Mouse (Mus musculus) kidney, embryonic 16.5 days (tissue): ENCODE results near the gene Slc35e4. TPM values are rescaled to one million over a fixed set of nuclear protein-coding genes. Genes with fewer than 3 reads are reported as not detected.
A peak's percentile ranks its signal among the peaks of the same experiment; 100 is the strongest.

Experiments
- ATAC-seq: fragments of 200-750 bp; cut with Nextera tagmentation; 2 replicates; pipeline ENCODE4 v1.8.0; 2017; ENCODE audit warnings: moderate TSS enrichment; ENCODE audit not compliant: low FRiP score, low TSS enrichment
- H3K27ac ChIP-seq: fragments of 300-500 bp; sonication (generic); 2 replicates; pipeline ENCODE4 v1.5.1; 2014; ENCODE audit warnings: low read length
- H3K27me3 ChIP-seq: fragments of 300-500 bp; sonication (generic); 2 replicates; pipeline ENCODE4 v1.6.1; 2014; ENCODE audit warnings: low read length, control low read depth, mixed read lengths; ENCODE audit not compliant: insufficient read depth
- H3K36me3 ChIP-seq: fragments of 300-500 bp; sonication (generic); 2 replicates; pipeline ENCODE4 v1.6.1; 2014; ENCODE audit warnings: low read length, control low read depth, mixed read lengths; ENCODE audit not compliant: insufficient read depth
- H3K4me1 ChIP-seq: fragments of 300-500 bp; sonication (generic); 2 replicates; pipeline ENCODE4 v1.6.1; 2014; ENCODE audit warnings: low read length, control low read depth, mixed read lengths; ENCODE audit not compliant: insufficient read depth
- H3K4me2 ChIP-seq: fragments of 300-500 bp; sonication (generic); replicated peaks from 2 replicates; pipeline ENCODE4 v1.6.1; 2014; ENCODE audit warnings: low read depth, low read length
- H3K4me3 ChIP-seq: fragments of 300-500 bp; sonication (generic); 2 replicates; pipeline ENCODE4 v1.5.1; 2014; ENCODE audit warnings: mild to moderate bottlenecking, low read length
- H3K9ac ChIP-seq: fragments of 300-500 bp; sonication (generic); replicated peaks from 2 replicates; pipeline ENCODE4 v1.6.1; 2014; ENCODE audit warnings: low read length
- H3K9me3 ChIP-seq: fragments of 300-500 bp; sonication (generic); 2 replicates; pipeline ENCODE4 v1.6.1; 2016; ENCODE audit warnings: low read length, control low read depth
- WGBS: fragments of 180-500 bp; shearing (Covaris S2); extraction: QIAGEN DNeasy Blood & Tissue Kit; methylation state at CpG from one replicate; pipeline ENCODE4 v1.1.7; 2014; 5-methylcytosine and 5-hydroxymethylcytosine counted together
- polyA plus RNA-seq: library from polyadenylated mRNA; unstranded; fragments of >200 nt; fragmentation: Nextera tagmentation; extraction: Ambion mirVana; gene quantifications from 2 replicates; pipeline ENCODE4 v1.2.1, GENCODE M21; 2015

Gene Slc35e4
- polyA plus RNA-seq, 1 experiment from 2014 or later = 6.1 TPM

DNA sequence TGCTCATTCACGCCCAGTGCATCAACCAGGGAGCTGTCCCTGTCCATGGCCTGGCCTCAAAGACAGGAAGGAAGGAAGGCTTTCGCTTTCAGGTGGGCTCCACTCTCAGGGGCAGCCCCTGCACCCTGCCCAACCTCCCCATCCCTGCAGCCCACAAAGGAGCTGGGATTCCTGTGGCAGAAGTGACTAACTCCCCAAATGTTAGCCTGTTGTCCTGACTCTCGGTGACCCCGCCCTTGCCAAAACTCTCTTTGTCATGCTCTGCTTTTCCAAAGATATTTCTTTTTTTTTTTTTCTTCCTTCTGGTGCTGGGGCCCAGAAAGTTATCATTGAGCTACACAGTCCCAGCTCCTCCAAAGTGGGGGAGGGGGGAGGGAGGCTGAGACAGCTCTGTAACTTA lies 5.2 kb downstream of the Slc35e4 start:
- no peak overlapping the region for H3K27ac ChIP-seq
- H3K4me3 ChIP-seq = no peak overlapping the region
- H3K9me3 ChIP-seq = no peaks in the 10 kb centered on the region
- no peak for ATAC-seq
- H3K4me1 ChIP-seq = peaks cover 27% of the 10 kb centered on the region
- no peaks in the 10 kb centered on the region for H3K36me3 ChIP-seq
- WGBS = 91% methylated on average over 4 of the region's 4 CpGs
- H3K4me2 ChIP-seq = no peak overlapping the region
- H3K9ac ChIP-seq = no peak overlapping the region
- H3K27me3 ChIP-seq = no peaks in the 10 kb centered on the region

GRCm38 (mm10) chr11:3905446-3905845 lies 9.0 kb downstream of the Slc35e4 start:
- H3K9me3 ChIP-seq = no peaks in the 10 kb centered on the region
- H3K27me3 ChIP-seq = no peaks in the 10 kb centered on the region
- WGBS = 100% methylated on average over 1 of the region's 1 CpGs
- no peak overlapping the region for H3K9ac ChIP-seq
- H3K4me2 ChIP-seq = no peak overlapping the region
- no peak overlapping the region for H3K4me3 ChIP-seq
- no peak for ATAC-seq
- H3K36me3 ChIP-seq = no peaks in the 10 kb centered on the region
- no peak overlapping the region for H3K27ac ChIP-seq
- H3K4me1 ChIP-seq = no peaks in the 10 kb centered on the region

- no peak overlapping the region for H3K9ac ChIP-seq
Measured at GRCm38 (mm10) chr11:3904673-3905072, 9.8 kb downstream of the Slc35e4 start.

DNA sequence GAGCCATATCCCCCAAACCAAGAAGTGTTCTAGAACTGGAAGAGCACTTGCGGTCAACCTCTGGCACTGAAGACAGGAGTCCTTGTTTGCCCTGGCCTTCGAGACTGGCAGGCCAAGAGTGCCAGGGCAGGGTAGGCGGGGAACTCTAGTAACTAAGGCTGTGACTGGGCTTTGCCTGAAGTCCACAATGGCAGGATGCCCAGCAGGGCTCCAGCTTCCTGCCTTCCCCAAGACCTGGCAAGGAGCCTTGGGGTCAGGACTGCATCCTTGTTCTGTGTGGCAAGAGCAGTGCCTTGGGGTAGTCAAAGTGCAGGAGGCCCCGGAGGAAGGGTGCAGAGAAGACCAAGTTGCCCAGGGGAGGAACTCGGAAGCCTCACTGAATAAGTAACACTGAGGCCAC lies 11.4 kb downstream of the Slc35e4 start:
- no peak overlapping the region for H3K4me3 ChIP-seq
- H3K9me3 ChIP-seq = no peaks in the 10 kb centered on the region
- no peak for ATAC-seq
- no peak overlapping the region for H3K27ac ChIP-seq
- no peaks in the 10 kb centered on the region for H3K27me3 ChIP-seq
- 77% methylated on average over 5 of the region's 5 CpGs for WGBS
- H3K4me1 ChIP-seq = no peaks in the 10 kb centered on the region
- H3K4me2 ChIP-seq = no peak overlapping the region
- H3K36me3 ChIP-seq = peaks cover 5% of the 10 kb centered on the region
- H3K9ac ChIP-seq = no peak overlapping the region

More at GRCm38 (mm10) chr11:3904673-3905072, 9.8 kb downstream of the Slc35e4 start:
- Histone ChIP-seq H3K27ac (no peak overlapping the region), H3K27me3 (no peaks in the 10 kb centered on the region), H3K4me3 (no peak overlapping the region), H3K9me3 (no peaks in the 10 kb centered on the region), H3K36me3 (no peaks in the 10 kb centered on the region), H3K4me1 (no peaks in the 10 kb centered on the region), H3K4me2 (no peak overlapping the region)
- 64% methylated on average over 6 of the region's 6 CpGs for WGBS
- ATAC-seq = no peak

GRCm38 (mm10) chr11:3902516-3902915 lies 11.9 kb downstream of the Slc35e4 start:
- 87% methylated on average over 3 of the region's 3 CpGs for WGBS
- Histone ChIP-seq H3K27ac (no peak overlapping the region), H3K36me3 (peaks cover 5% of the 10 kb centered on the region), H3K9ac (no peak overlapping the region), H3K4me2 (no peak overlapping the region), H3K9me3 (no peaks in the 10 kb centered on the region), H3K4me1 (no peaks in the 10 kb centered on the region), H3K4me3 (no peak overlapping the region), H3K27me3 (no peaks in the 10 kb centered on the region)
- no peak for ATAC-seq

GRCm38 (mm10) chr11:3900296-3900695 lies 14.2 kb downstream of the Slc35e4 start:
- H3K9me3 ChIP-seq = no peaks in the 10 kb centered on the region
- no peak overlapping the region for H3K9ac ChIP-seq
- peaks cover 11% of the 10 kb centered on the region; the same call in 1 of the 2 replicates for H3K4me1 ChIP-seq
- 85% methylated on average over 6 of the region's 6 CpGs for WGBS
- no peak overlapping the region for H3K4me2 ChIP-seq
- H3K27me3 ChIP-seq = no peaks in the 10 kb centered on the region
- no peak for ATAC-seq
- no peak overlapping the region for H3K4me3 ChIP-seq
- peaks cover 5% of the 10 kb centered on the region for H3K36me3 ChIP-seq
- H3K27ac ChIP-seq = no peak overlapping the region

- 81% methylated on average over 1 of the region's 1 CpGs for WGBS
Measured at GRCm38 (mm10) chr11:3895933-3896332, 18.5 kb downstream of the Slc35e4 start.

GRCm38 (mm10) chr11:3895458-3895857 lies 19.0 kb downstream of the Slc35e4 start:
- WGBS = 3% methylated on average over 10 of the region's 10 CpGs
- no peak; the same call in 1 of the 2 replicates for ATAC-seq
- H3K27ac ChIP-seq = peak overlapping the region; percentile 97

More at GRCm38 (mm10) chr11:3895933-3896332, 18.5 kb downstream of the Slc35e4 start:
- ATAC-seq = no peak
- Histone ChIP-seq H3K4me2 (no peak overlapping the region), H3K4me3 (no peak overlapping the region), H3K4me1 (peaks cover 15% of the 10 kb centered on the region; the same call in 1 of the 2 replicates), H3K9ac (no peak overlapping the region), H3K27ac (peak overlapping the region; percentile 24; the same call in 1 of the 2 replicates), H3K36me3 (peaks cover 5% of the 10 kb centered on the region), H3K27me3 (no peaks in the 10 kb centered on the region), H3K9me3 (no peaks in the 10 kb centered on the region)

GRCm38 (mm10) chr11:3894406-3895281 lies 19.8 kb downstream of the Slc35e4 start, which contains the start of the genes 4921536K21Rik and Dusp18:
TSS of gene 4921536K21Rik (minus strand) at chr11:3895098.
TSS of gene Dusp18 (plus strand) at chr11:3895240.
- Histone ChIP-seq H3K4me2 (peak within 1 kb of the TSS; percentile 95), H3K4me3 (peak within 1 kb of the TSS; percentile 63), H3K4me1 (peaks cover 15% of the 10 kb centered on the region; the same call in 1 of the 2 replicates), H3K27ac (peak within 1 kb of the TSS; percentile 97), H3K9me3 (no peaks in the 10 kb centered on the region), H3K9ac (peak within 1 kb of the TSS; percentile 80), H3K27me3 (no peaks in the 10 kb centered on the region), H3K36me3 (peaks cover 5% of the 10 kb centered on the region)
- 3% methylated on average over 46 of the region's 46 CpGs for WGBS
- ATAC-seq = peak; percentile 98

More at GRCm38 (mm10) chr11:3895458-3895857, 19.0 kb downstream of the Slc35e4 start:
- Histone ChIP-seq H3K4me3 (peak overlapping the region; percentile 63), H3K9ac (peak overlapping the region; percentile 80), H3K4me2 (peak overlapping the region; percentile 95), H3K4me1 (peaks cover 15% of the 10 kb centered on the region; the same call in 1 of the 2 replicates), H3K27me3 (no peaks in the 10 kb centered on the region), H3K9me3 (no peaks in the 10 kb centered on the region), H3K36me3 (peaks cover 5% of the 10 kb centered on the region)

DNA sequence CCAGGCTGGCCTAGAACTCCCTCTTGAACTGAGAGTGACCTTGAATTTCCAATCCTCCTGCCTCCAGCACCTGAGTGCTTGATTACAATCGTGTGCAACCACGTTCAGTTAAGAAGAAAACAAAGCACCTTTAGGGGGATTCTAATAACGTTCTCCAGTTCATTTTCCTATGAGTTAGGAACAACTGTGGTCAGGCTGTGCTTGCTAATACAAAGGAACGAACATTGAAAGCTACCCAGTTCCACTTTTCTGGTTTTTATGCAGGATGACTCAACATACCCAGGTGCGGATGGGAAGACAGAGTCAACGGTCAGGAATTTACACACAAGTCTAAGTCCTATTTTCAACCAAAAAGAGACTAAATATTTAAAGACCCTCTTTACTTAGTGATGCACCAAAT lies 20.5 kb downstream of the Slc35e4 start:
- Histone ChIP-seq H3K36me3 (peaks cover 5% of the 10 kb centered on the region), H3K27ac (no peak overlapping the region), H3K4me1 (peaks cover 15% of the 10 kb centered on the region; the same call in 1 of the 2 replicates), H3K9ac (no peak overlapping the region), H3K4me2 (peak overlapping the region; percentile 95), H3K9me3 (no peaks in the 10 kb centered on the region), H3K4me3 (no peak overlapping the region), H3K27me3 (no peaks in the 10 kb centered on the region)
- 77% methylated on average over 6 of the region's 6 CpGs for WGBS
- ATAC-seq = no peak
